Mouse (Mus musculus) heart, postnatal 0 days (tissue): Measurements from ENCODE around the gene Cdk17. TPM values are rescaled to one million over a fixed set of nuclear protein-coding genes. Genes with fewer than 3 reads are reported as not detected.
A peak's percentile ranks its signal among the peaks of the same experiment; 100 is the strongest.

Experiments
- ATAC-seq: fragments of 200-750 bp; cut with Nextera tagmentation; 2 replicates; pipeline ENCODE4 v1.8.0; 2017; ENCODE audit warnings: low read depth, moderate number of reproducible peaks, moderate library complexity; ENCODE audit not compliant: insufficient read depth
- DNase-seq: peaks from one replicate; pipeline ENCODE4 v3.0.0-alpha.2; 2016; ENCODE audit warnings: low spot score
- H3K27ac ChIP-seq: fragments of 300-500 bp; sonication (generic); 2 replicates; pipeline ENCODE4 v1.5.1; 2014; ENCODE audit warnings: low read depth, mild to moderate bottlenecking
- H3K27me3 ChIP-seq: fragments of 300-500 bp; sonication (generic); 2 replicates; pipeline ENCODE4 v1.6.1; 2014; ENCODE audit warnings: low read length, mixed read lengths; ENCODE audit not compliant: control insufficient read depth, insufficient read depth
- H3K36me3 ChIP-seq: fragments of 300-500 bp; sonication (generic); replicated peaks from 2 replicates; pipeline ENCODE4 v1.6.1; 2014; ENCODE audit warnings: low read length, mixed read lengths; ENCODE audit not compliant: control insufficient read depth, insufficient read depth
- H3K4me1 ChIP-seq: fragments of 300-500 bp; sonication (generic); 2 replicates; pipeline ENCODE4 v1.6.1; 2014; ENCODE audit warnings: antibody characterized with exemption; ENCODE audit not compliant: control insufficient read depth, insufficient read depth
- H3K4me2 ChIP-seq: fragments of 300-500 bp; sonication (generic); 2 replicates; pipeline ENCODE4 v1.6.1; 2014; ENCODE audit warnings: low read depth, mild to moderate bottlenecking, low read length, moderate library complexity
- H3K4me3 ChIP-seq: fragments of 300-500 bp; sonication (generic); 2 replicates; pipeline ENCODE4 v1.5.1; 2014; ENCODE audit warnings: low read depth, low read length
- H3K9ac ChIP-seq: fragments of 300-500 bp; sonication (generic); replicated peaks from 2 replicates; pipeline ENCODE4 v1.6.1; 2014; ENCODE audit warnings: low read depth, low read length, mixed read lengths
- H3K9me3 ChIP-seq: fragments of 300-500 bp; sonication (generic); replicated peaks from 2 replicates; pipeline ENCODE4 v1.6.1; 2016; ENCODE audit warnings: low read length; ENCODE audit not compliant: control insufficient read depth
- CTCF ChIP-seq: IDR thresholded peaks from 2 replicates; pipeline ENCODE4 v1.5.1; 2016; ENCODE audit warnings: antibody characterized with exemption, control low read depth, low read depth
- EP300 ChIP-seq: IDR thresholded peaks from 2 replicates; pipeline ENCODE4 v1.6.1; 2016; ENCODE audit warnings: antibody characterized with exemption, low read depth
- WGBS: fragments of 180-500 bp; shearing (Covaris S2); extraction: QIAGEN DNeasy Blood & Tissue Kit; methylation state at CpG from one replicate; pipeline ENCODE4 v1.1.7; 2014; 5-methylcytosine and 5-hydroxymethylcytosine counted together
- polyA plus RNA-seq: library from polyadenylated mRNA; unstranded; fragments of >200 nt; fragmentation: Nextera tagmentation; extraction: Ambion mirVana; gene quantifications from 2 replicates; pipeline ENCODE4 v1.2.1, GENCODE M21; 2015
- total RNA-seq: library from RNA; depleted of rRNA; stranded (reverse); fragments of >200 nt; gene quantifications from 2 replicates; pipeline ENCODE4 v1.2.3, GENCODE M21; 2014; ENCODE audit warnings: low replicate concordance

Cdk17 gene
- total and polyA plus RNA-seq, 2 experiments from 2014 or later, result 12.3 to 40.2 TPM

GRCm38 (mm10) chr10:93215051-93215763 lies 54.5 kb downstream of the Cdk17 start:
- DNase-seq, result no peak
- Histone ChIP-seq H3K36me3 (peaks cover 45% of the 10 kb centered on the region), H3K4me1 (no peaks in the 10 kb centered on the region), H3K27ac (no peak overlapping the region), H3K9me3 (no peaks in the 10 kb centered on the region), H3K4me3 (no peak overlapping the region), H3K4me2 (no peak overlapping the region), H3K27me3 (no peaks in the 10 kb centered on the region), H3K9ac (no peak overlapping the region)
- ATAC-seq, result no peak
- no peak for TF ChIP-seq CTCF
- TF ChIP-seq EP300, result no peak
- 88% methylated on average over 8 of the region's 8 CpGs for WGBS

GRCm38 (mm10) chr10:93225751-93226150 lies 65.1 kb downstream of the Cdk17 start:
- TF ChIP-seq EP300 (no peak), CTCF (no peak)
- Histone ChIP-seq H3K27me3 (no peaks in the 10 kb centered on the region), H3K4me2 (no peak overlapping the region), H3K27ac (no peak overlapping the region), H3K36me3 (peaks cover 36% of the 10 kb centered on the region), H3K9ac (no peak overlapping the region), H3K4me3 (no peak overlapping the region), H3K4me1 (no peaks in the 10 kb centered on the region), H3K9me3 (no peaks in the 10 kb centered on the region)
- no peak for ATAC-seq
- DNase-seq, result no peak
- WGBS, result 76% methylated on average over 6 of the region's 6 CpGs

- TF ChIP-seq EP300, result no peak
- no peak for TF ChIP-seq CTCF
- DNase-seq (no peak), ATAC-seq (no peak)
- no peaks in the 10 kb centered on the region for H3K4me1 ChIP-seq
- H3K27me3 ChIP-seq, result no peaks in the 10 kb centered on the region
- no peak overlapping the region for H3K9ac ChIP-seq
- no peaks in the 10 kb centered on the region for H3K9me3 ChIP-seq
- H3K36me3 ChIP-seq, result peaks cover 51% of the 10 kb centered on the region
- 0 out of 2 replicates have a peak overlapping the region, but pooled peaks have one; percentile 16 for H3K27ac ChIP-seq
- WGBS, result 39% methylated on average over 8 of the region's 8 CpGs
- 0 out of 2 replicates have a peak overlapping the region, but pooled peaks have one; percentile 0 for H3K4me2 ChIP-seq
- no peak overlapping the region for H3K4me3 ChIP-seq
Observed at GRCm38 (mm10) chr10:93227921-93228320, 67.2 kb downstream of the Cdk17 start.

GRCm38 (mm10) chr10:93228401-93229007 lies 67.8 kb downstream of the Cdk17 start:
- Histone ChIP-seq H3K4me3 (no peak overlapping the region), H3K9me3 (no peaks in the 10 kb centered on the region), H3K4me1 (no peaks in the 10 kb centered on the region), H3K36me3 (peaks cover 52% of the 10 kb centered on the region), H3K27ac (0 out of 2 replicates have a peak overlapping the region, but pooled peaks have one; percentile 16), H3K4me2 (no peak overlapping the region), H3K9ac (no peak overlapping the region), H3K27me3 (no peaks in the 10 kb centered on the region)
- ATAC-seq, result no peak
- no peak for DNase-seq
- 59% methylated on average over 11 of the region's 11 CpGs for WGBS
- TF ChIP-seq EP300 (no peak), CTCF (no peak)

- TF ChIP-seq CTCF (no peak), EP300 (no peak)
- no peak overlapping the region for H3K9ac ChIP-seq
- WGBS, result 78% methylated on average over 4 of the region's 4 CpGs
- no peak overlapping the region for H3K4me3 ChIP-seq
- peaks cover 52% of the 10 kb centered on the region for H3K36me3 ChIP-seq
- H3K4me1 ChIP-seq, result no peaks in the 10 kb centered on the region
- no peaks in the 10 kb centered on the region for H3K27me3 ChIP-seq
- no peak for DNase-seq
- no peaks in the 10 kb centered on the region for H3K9me3 ChIP-seq
- H3K4me2 ChIP-seq, result no peak overlapping the region
- ATAC-seq, result no peak
- H3K27ac ChIP-seq, result no peak overlapping the region
Observed at GRCm38 (mm10) chr10:93231490-93231889, 70.8 kb downstream of the Cdk17 start.
